Mouse (Mus musculus): Measurements from ENCODE around the gene Dennd6a. TPM values are rescaled to one million over a fixed set of nuclear protein-coding genes. Genes with fewer than 3 reads are reported as not detected.

Dennd6a gene
- polyA plus RNA-seq, 1 experiment: 8.8 TPM

GRCm38 (mm10) chr14:26625301-26625700 is 51.6 kb downstream of the Dennd6a start:
- no peak for DNase-seq (ENCODE audit: low read depth in 1 of 2, low spot score in 2 of 2)
- TF ChIP-seq CTCF (IDR thresholded peaks at IDR 0.05; ENCODE audit: extremely low read depth, insufficient read depth, insufficient read length, insufficient replicate concordance) (no peak), POLR2A (IDR thresholded peaks at IDR 0.05; ENCODE audit: low read depth, low read length) (no peak)
- peaks cover 39% of the 10 kb centered on the region for H3K36me3 ChIP-seq (ENCODE audit: control insufficient read depth, insufficient read depth, low read length)
- WGBS: 81% methylated on average over 4 of the region's 4 CpGs
- H3K27ac ChIP-seq (ENCODE audit: insufficient read depth, low read length): peak overlapping the region; percentile 0; the same call in 1 of the 2 replicates
- H3K27me3 ChIP-seq (ENCODE audit: control insufficient read depth, insufficient read depth, low read length): no peaks in the 10 kb centered on the region
- peaks cover 8% of the 10 kb centered on the region for H3K4me1 ChIP-seq (ENCODE audit: control insufficient read depth, insufficient read depth, insufficient read length)
- no peak overlapping the region for H3K4me3 ChIP-seq (ENCODE audit: extremely low read depth, insufficient read depth, insufficient read length)

- DNase-seq (ENCODE audit: low read depth in 1 of 2, low spot score in 2 of 2): peak in 1 of 2 experiments; percentile 14
- Histone ChIP-seq H3K27ac (ENCODE audit: insufficient read depth, low read length) (peak overlapping the region; percentile 91), H3K4me1 (ENCODE audit: control insufficient read depth, insufficient read depth, insufficient read length) (peaks cover 8% of the 10 kb centered on the region), H3K36me3 (ENCODE audit: control insufficient read depth, insufficient read depth, low read length) (peaks cover 38% of the 10 kb centered on the region), H3K27me3 (ENCODE audit: control insufficient read depth, insufficient read depth, low read length) (no peaks in the 10 kb centered on the region), H3K4me3 (ENCODE audit: extremely low read depth, insufficient read depth, insufficient read length) (peak overlapping the region; percentile 50)
- 28% methylated on average over 5 of the region's 5 CpGs for WGBS
- no peak for TF ChIP-seq CTCF (IDR thresholded peaks at IDR 0.05; ENCODE audit: extremely low read depth, insufficient read depth, insufficient read length, insufficient replicate concordance)
- no peak for TF ChIP-seq POLR2A (IDR thresholded peaks at IDR 0.05; ENCODE audit: low read depth, low read length)
Measured at GRCm38 (mm10) chr14:26626605-26627140, 53.0 kb downstream of the Dennd6a start.

GRCm38 (mm10) chr14:26637025-26637850 is 63.6 kb downstream of the Dennd6a start:
- H3K4me3 ChIP-seq (ENCODE audit: extremely low read depth, insufficient read depth, insufficient read length): peak overlapping the region; percentile 57
- 30% methylated on average over 17 of the region's 17 CpGs for WGBS
- H3K27me3 ChIP-seq (ENCODE audit: control insufficient read depth, insufficient read depth, low read length): no peaks in the 10 kb centered on the region
- peak overlapping the region; percentile 55 for H3K27ac ChIP-seq (ENCODE audit: insufficient read depth, low read length)
- TF ChIP-seq POLR2A (IDR thresholded peaks at IDR 0.05; ENCODE audit: low read depth, low read length): no peak
- no peak for TF ChIP-seq CTCF (IDR thresholded peaks at IDR 0.05; ENCODE audit: extremely low read depth, insufficient read depth, insufficient read length, insufficient replicate concordance)
- peaks cover 3% of the 10 kb centered on the region; the same call in 1 of the 2 replicates for H3K4me1 ChIP-seq (ENCODE audit: control insufficient read depth, insufficient read depth, insufficient read length)
- H3K36me3 ChIP-seq (ENCODE audit: control insufficient read depth, insufficient read depth, low read length): peaks cover under 1% of the 10 kb centered on the region; the same call in 1 of the 2 replicates
- DNase-seq (ENCODE audit: low read depth in 1 of 2, low spot score in 2 of 2): no peak

GRCm38 (mm10) chr14:26637851-26638707 is 64.4 kb downstream of the Dennd6a start, which contains the start of gene Arf4:
TSS of gene Arf4 (plus strand) at chr14:26638074.
- Histone ChIP-seq H3K4me3 (ENCODE audit: extremely low read depth, insufficient read depth, insufficient read length) (peak within 1 kb of the TSS; percentile 90), H3K27ac (ENCODE audit: insufficient read depth, low read length) (peak within 1 kb of the TSS; percentile 95), H3K4me1 (ENCODE audit: control insufficient read depth, insufficient read depth, insufficient read length) (peaks cover 3% of the 10 kb centered on the region; the same call in 1 of the 2 replicates), H3K36me3 (ENCODE audit: control insufficient read depth, insufficient read depth, low read length) (no peaks in the 10 kb centered on the region), H3K27me3 (ENCODE audit: control insufficient read depth, insufficient read depth, low read length) (no peaks in the 10 kb centered on the region)
- peak; percentile 96 to 97 for DNase-seq (ENCODE audit: low read depth in 1 of 2, low spot score in 2 of 2)
- WGBS: under 1% methylated on average over 83 of the region's 83 CpGs
- TF ChIP-seq CTCF (IDR thresholded peaks at IDR 0.05; ENCODE audit: extremely low read depth, insufficient read depth, insufficient read length, insufficient replicate concordance) (no peak), POLR2A (IDR thresholded peaks at IDR 0.05; ENCODE audit: low read depth, low read length) (peak; percentile 82)

GRCm38 (mm10) chr14:26638708-26639084 is 65.0 kb downstream of the Dennd6a start:
- TF ChIP-seq POLR2A (IDR thresholded peaks at IDR 0.05; ENCODE audit: low read depth, low read length) (no peak), CTCF (IDR thresholded peaks at IDR 0.05; ENCODE audit: extremely low read depth, insufficient read depth, insufficient read length, insufficient replicate concordance) (no peak)
- DNase-seq (ENCODE audit: low read depth in 1 of 2, low spot score in 2 of 2): peak; percentile 17 to 55
- peaks cover 3% of the 10 kb centered on the region; the same call in 1 of the 2 replicates for H3K4me1 ChIP-seq (ENCODE audit: control insufficient read depth, insufficient read depth, insufficient read length)
- 0% methylated on average over 16 of the region's 16 CpGs for WGBS
- H3K27me3 ChIP-seq (ENCODE audit: control insufficient read depth, insufficient read depth, low read length): no peaks in the 10 kb centered on the region
- H3K27ac ChIP-seq (ENCODE audit: insufficient read depth, low read length): peak overlapping the region; percentile 95
- H3K36me3 ChIP-seq (ENCODE audit: control insufficient read depth, insufficient read depth, low read length): no peaks in the 10 kb centered on the region
- H3K4me3 ChIP-seq (ENCODE audit: extremely low read depth, insufficient read depth, insufficient read length): peak overlapping the region; percentile 90

GRCm38 (mm10) chr14:26639251-26639650 is 65.6 kb downstream of the Dennd6a start:
- Histone ChIP-seq H3K36me3 (ENCODE audit: control insufficient read depth, insufficient read depth, low read length) (no peaks in the 10 kb centered on the region), H3K27me3 (ENCODE audit: control insufficient read depth, insufficient read depth, low read length) (no peaks in the 10 kb centered on the region), H3K4me1 (ENCODE audit: control insufficient read depth, insufficient read depth, insufficient read length) (peaks cover 3% of the 10 kb centered on the region; the same call in 1 of the 2 replicates), H3K4me3 (ENCODE audit: extremely low read depth, insufficient read depth, insufficient read length) (peak overlapping the region; percentile 43), H3K27ac (ENCODE audit: insufficient read depth, low read length) (peak overlapping the region; percentile 4; the same call in 1 of the 2 replicates)
- WGBS: 2% methylated on average over 11 of the region's 11 CpGs
- TF ChIP-seq POLR2A (IDR thresholded peaks at IDR 0.05; ENCODE audit: low read depth, low read length): no peak
- no peak for TF ChIP-seq CTCF (IDR thresholded peaks at IDR 0.05; ENCODE audit: extremely low read depth, insufficient read depth, insufficient read length, insufficient replicate concordance)
- DNase-seq (ENCODE audit: low read depth in 1 of 2, low spot score in 2 of 2): no peak

All from spleen, adult 2 months (tissue).